Comparison of ENCODE assay signal across 25 mouse cellular contexts in genomic region chr12:29983190-29983589, GRCm38 (mm10).
"Had no signal": no experiment of that assay in that cellular context is flagged by ENCODE, and none has a peak within 500 bp of the region (broad histone marks: within the 10 kb centered on the region; RNA-seq: fewer than 3 reads in every experiment).

No protein-coding gene starts in this region.

- H3K4me1 ChIP-seq: kidney, embryonic 15.5 days had no signal

- H3K9ac ChIP-seq: forebrain, postnatal 0 days; heart, embryonic 13.5 days; heart, embryonic 15.5 days; hindbrain, embryonic 13.5 days; hindbrain, embryonic 15.5 days; kidney, embryonic 15.5 days; limb, embryonic 13.5 days had no signal

- ATAC-seq: forebrain, postnatal 0 days; hindbrain, postnatal 0 days; intestine, embryonic 16.5 days had no signal

- H3K27me3 ChIP-seq: heart, embryonic 15.5 days; hindbrain, embryonic 13.5 days; hindbrain, embryonic 15.5 days; kidney, embryonic 15.5 days; limb, embryonic 13.5 days had no signal

- H3K27ac ChIP-seq: heart, adult 2 months; heart, embryonic 13.5 days; heart, embryonic 15.5 days; hindbrain, embryonic 13.5 days; hindbrain, embryonic 15.5 days; hindbrain, postnatal 0 days; kidney, embryonic 15.5 days; kidney, postnatal 0 days; limb, embryonic 13.5 days had no signal

- H3K9me3 ChIP-seq: heart, embryonic 13.5 days; heart, embryonic 15.5 days; hindbrain, embryonic 13.5 days; hindbrain, embryonic 15.5 days; kidney, embryonic 15.5 days; limb, embryonic 13.5 days had no signal

- H3K4me2 ChIP-seq: heart, embryonic 11.5 days; heart, embryonic 13.5 days; heart, embryonic 15.5 days; hindbrain, embryonic 13.5 days; hindbrain, embryonic 15.5 days; kidney, embryonic 15.5 days; limb, embryonic 13.5 days had no signal

- H3K4me3 ChIP-seq: heart, adult 2 months; heart, embryonic 13.5 days; heart, embryonic 15.5 days; hindbrain, embryonic 13.5 days; hindbrain, embryonic 15.5 days; kidney, embryonic 15.5 days; limb, embryonic 13.5 days had no signal

- DNase-seq: forebrain, postnatal 0 days; gastrocnemius, postnatal 14 days; gastrocnemius, postnatal 36 days; heart, adult 11 months; heart, adult 2 months; heart, postnatal 14 days; heart, postnatal 36 days; kidney, adult 11 months; kidney, adult 2 months; kidney, adult 9 months; kidney, postnatal 14 days; kidney, postnatal 36 days; layer of hippocampus, adult 9-11 months; layer of hippocampus, postnatal 36 days; left cerebral cortex, postnatal 4 days had no signal
